Mouse (Mus musculus) cerebellum, adult 11 months (tissue): ENCODE results near the gene Siah3.

Source experiments
- DNase-seq: peaks from one replicate; pipeline ENCODE4 v3.0.0; 2022

Gene Siah3

GRCm38 (mm10) chr14:75468941-75469340, 13.2 kb downstream of the Siah3 start:
- no peak for DNase-seq

DNA sequence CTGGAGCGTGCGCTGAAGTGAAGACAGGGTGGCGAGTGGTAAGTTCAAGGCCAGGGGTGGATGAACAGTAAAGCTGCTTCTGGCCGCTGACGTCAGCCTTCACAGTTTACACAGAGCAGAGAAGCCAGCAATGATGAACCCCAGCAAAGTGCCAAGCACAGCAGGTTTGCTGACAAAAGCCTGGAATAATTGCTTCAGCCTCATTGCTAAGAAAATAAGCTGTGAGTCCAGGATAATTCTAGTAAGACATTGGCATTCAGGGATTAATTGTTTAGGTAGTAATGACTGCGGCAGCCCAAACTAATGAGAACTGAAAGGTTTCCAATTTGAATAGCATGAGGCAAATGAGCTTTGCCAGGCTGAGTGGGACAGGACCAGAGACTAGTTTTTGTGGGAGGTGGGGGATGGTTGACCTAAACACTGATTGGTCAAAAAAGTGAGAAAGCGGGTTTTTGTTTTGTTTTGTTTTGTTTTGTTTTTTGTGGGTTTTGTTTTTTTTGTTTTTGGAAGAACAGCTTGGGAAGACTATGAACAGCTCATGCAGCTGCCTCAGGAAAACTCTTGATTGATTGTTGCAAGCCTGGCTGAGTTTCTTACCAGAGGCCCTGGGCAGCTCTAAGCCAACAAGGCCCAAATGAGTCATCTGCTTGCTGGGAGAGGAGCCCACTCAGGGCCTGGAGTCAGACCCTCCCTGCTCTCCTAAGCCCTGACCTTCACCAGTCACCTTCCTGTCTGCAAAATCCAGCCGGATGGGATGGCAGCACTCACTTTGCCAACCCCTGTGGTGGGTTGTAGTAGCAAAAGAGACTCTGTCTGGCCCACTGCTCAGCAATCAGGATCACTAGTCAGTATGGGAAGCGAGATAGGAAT, 17.5 kb downstream of the Siah3 start:
- no peak for DNase-seq

GRCm38 (mm10) chr14:75475887-75476286, 20.1 kb downstream of the Siah3 start:
- no peak for DNase-seq

- no peak for DNase-seq
These were observed 26.7 kb downstream of the Siah3 start for GRCm38 (mm10) chr14:75482231-75483175.

- no peak for DNase-seq
These were observed 27.4 kb downstream of the Siah3 start for GRCm38 (mm10) chr14:75483176-75483546.

DNA sequence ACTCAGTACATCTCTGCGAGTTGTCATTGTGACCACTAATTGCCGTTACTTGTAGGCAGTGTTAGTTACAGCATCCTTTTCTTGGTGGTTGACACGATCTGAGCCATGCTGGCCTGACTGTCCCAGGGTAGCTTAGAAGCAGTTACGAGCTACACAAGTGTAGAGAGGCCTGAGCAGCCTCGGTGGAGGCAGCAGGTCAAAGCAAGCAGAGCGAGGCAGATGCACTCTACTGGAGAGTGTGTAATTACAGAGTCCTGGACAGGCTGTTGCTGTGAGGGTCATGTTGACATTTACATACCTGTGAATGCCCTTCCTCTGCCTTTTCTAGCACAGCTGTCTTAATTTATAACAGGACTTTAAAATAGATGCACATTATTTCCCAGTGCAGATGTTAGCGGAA, 32.1 kb downstream of the Siah3 start:
- no peak for DNase-seq

GRCm38 (mm10) chr14:75493555-75494194, 37.9 kb downstream of the Siah3 start:
- no peak for DNase-seq

DNA sequence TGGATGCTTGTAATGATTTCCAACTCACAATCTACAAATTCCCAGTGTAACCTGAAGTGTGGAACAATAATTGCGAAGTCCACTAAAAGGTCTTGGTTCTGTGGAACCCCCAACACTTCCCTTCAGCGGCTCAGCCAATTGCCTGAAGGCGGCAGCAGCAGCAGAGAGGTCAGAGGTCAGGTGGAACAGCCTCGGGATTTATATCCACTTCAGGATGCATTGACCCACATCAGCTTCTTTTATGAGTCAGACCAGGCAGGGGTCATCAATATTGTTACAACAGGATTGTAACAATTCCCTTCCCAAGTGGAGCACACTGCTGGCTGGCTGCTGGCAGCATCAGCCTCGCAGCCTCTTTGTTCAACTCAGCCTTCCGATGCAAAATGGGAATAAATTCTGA, 39.1 kb downstream of the Siah3 start:
- DNase-seq = no peak

DNA sequence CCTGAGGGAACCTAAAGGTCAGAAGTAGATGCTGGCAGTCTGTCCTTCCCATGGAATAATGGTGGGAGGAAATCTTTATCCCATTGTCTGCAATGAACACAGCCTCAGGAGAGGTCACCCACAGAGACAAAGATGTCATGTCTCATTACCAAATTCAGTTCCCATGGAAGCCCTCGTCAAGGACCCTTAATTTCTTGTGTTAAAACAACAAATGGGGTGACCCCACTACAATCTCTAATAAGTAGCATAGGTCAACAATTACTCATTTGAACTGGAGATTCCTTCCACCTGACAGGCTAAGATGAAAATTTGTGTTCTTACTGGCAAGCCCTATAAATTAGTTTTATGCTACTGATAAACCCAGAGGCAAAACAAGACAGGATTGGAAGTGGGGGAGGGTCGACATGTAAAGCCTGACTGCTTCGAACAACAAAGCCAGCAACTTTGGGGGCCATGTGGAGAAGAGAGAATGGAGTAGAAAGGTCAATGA, 45.8 kb downstream of the Siah3 start:
- DNase-seq = no peak

- DNase-seq = no peak
These were observed 46.7 kb downstream of the Siah3 start for GRCm38 (mm10) chr14:75502446-75502845.

- DNase-seq = no peak
These were observed 48.5 kb downstream of the Siah3 start for GRCm38 (mm10) chr14:75504255-75504654.

DNA sequence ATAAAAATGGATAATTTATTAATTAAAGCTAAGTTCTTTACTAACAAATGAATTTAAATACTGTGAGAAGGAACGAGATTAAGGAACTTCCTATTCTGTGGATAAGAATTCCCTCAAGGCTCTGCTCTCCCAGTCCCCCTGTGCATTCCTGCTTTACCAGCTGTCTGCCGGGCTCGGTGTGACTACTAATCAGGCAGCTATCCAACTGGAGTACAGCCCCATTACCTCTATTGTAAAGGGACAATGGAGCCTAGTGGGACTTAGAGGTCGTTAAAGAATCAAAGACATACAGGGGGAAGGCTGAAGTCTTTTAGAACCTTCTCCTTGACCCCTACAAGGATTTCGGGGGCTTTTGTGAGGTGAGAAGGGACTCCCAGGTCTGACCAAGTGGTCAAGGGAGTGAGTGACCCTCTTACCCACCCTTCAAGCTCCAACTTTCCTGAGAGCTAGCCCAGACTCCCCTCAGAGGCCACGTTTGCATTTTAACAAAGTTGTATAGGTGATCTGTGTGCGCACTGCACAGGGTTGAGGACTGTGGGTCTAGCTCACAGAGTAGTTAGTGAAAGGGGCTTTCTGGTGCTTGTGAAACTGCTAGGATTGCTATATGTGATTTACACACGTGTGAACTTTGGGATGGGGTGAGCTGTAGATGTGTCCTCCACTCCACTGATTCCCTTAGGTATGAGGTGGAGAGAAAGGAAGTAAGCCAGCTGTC, 49.5 kb downstream of the Siah3 start:
- no peak for DNase-seq

GRCm38 (mm10) chr14:75506246-75506645, 50.5 kb downstream of the Siah3 start:
- DNase-seq = no peak

DNA sequence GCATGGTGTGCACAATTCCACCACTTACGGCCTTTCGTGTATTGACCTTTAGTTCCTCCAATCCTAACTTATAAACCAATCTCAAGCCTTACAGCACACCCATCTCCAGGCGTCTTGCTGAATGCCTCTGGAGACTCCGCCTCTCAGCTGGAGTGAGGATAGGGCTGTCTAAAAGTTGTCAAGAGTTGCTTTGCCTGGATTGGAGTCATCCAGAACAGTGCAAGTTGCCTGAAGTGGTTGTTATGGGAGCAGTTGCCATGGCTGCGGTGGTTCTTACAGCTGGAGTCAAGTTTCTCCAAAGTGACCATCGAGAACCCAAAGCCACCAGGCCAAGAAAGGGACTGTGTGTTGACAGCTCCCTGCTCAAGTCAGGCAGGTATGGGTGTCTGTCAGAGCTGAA, 54.3 kb downstream of the Siah3 start:
- DNase-seq = no peak

DNA sequence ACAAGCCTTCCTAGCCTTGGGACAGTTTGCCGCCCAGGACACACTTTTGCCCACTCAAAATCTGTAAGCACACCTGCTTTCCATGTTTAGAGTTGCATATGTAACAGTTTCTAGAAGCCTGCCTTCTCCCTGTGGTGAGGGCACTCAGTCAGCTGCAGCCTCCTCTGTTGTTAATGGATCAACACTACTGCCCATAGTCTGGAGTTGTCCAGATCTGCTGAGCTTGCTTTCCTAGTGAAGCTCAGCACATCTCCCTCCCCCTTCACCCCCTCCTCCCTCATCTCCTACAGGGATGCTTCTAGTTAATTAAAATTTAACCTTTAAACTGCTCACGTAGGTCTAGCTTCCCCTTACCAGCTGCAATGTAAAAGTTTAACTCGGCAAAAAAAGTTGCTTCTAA, 57.2 kb downstream of the Siah3 start:
- no peak for DNase-seq

DNA sequence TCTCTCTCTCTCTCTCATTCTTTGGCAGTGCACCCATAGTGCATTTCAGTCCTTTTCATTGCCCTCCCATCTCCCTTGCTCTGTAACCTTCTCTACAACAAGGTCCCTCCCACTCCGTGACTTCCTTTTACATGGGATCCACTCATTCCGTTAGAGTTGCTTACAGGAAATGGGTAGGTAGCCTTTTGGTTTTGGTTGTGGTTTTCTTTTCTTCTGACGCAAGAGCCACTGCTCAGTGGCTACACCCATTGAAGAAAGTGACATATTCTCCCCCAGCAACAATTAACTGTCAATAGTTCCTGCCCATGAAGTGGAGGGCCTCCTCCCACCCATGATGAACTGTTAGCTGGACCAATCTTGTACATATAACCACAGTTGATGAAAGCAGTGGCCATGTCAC, 60.4 kb downstream of the Siah3 start:
- no peak for DNase-seq

GRCm38 (mm10) chr14:75516917-75517595, 61.3 kb downstream of the Siah3 start:
- DNase-seq = no peak

- DNase-seq = no peak
These were observed 62.6 kb downstream of the Siah3 start for GRCm38 (mm10) chr14:75518196-75518887.

GRCm38 (mm10) chr14:75518899-75519298, 63.1 kb downstream of the Siah3 start:
- no peak for DNase-seq

DNA sequence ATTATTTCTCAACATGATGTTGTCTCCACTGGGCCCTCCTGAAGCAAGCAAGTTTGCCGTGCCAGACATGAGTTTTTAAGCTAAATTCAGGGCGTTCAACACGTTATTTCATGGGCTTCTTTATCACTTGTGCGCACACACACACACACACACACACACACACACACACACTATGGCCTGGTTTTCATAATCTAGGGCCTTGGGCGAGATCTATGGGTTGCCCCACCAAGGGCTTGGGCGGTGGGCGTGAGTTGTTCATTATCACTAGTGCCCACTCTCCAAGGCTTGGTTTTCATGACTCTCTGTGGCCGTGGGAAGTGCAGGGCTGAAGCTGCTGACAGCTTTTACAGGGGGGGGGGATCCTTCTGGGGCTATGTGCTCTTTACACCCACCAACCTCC, 63.9 kb downstream of the Siah3 start:
- DNase-seq = no peak

DNA sequence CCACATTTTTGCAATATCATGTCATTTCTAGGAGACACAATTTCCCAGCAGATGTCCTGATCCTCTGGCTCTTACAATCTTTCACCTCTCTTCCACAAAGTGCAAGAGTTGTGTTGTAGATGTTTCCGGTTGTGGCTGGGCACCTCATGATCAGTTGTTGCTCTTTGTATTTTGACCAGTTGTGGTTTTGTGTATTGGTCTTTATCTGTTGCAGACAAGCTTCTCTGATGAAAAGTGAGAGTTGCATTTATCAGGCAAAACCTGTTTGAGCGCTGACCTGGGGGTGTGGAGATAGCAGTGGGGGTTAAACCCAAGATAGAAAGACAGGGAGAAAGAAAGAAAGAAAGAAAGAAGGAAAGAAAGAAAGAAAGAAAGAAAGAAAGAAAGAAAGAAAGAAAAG, 68.9 kb downstream of the Siah3 start:
- no peak for DNase-seq
